Mouse (Mus musculus) hindbrain, embryonic 16.5 days (tissue): ENCODE data around the gene Rasl12. TPM values are rescaled to one million over a fixed set of nuclear protein-coding genes. Genes with fewer than 3 reads are reported as not detected.

Experiments used
- ATAC-seq: fragments of 200-750 bp; cut with Nextera tagmentation; 2 replicates; pipeline ENCODE4 v1.8.0; 2017; ENCODE audit warnings: moderate TSS enrichment, moderate library complexity
- H3K27ac ChIP-seq: fragments of 300-500 bp; sonication (generic); 2 replicates; pipeline ENCODE4 v1.5.1; 2014; ENCODE audit warnings: low read depth, mild to moderate bottlenecking, control low read depth, low read length, moderate library complexity
- H3K27me3 ChIP-seq: fragments of 300-500 bp; sonication (generic); replicated peaks from 2 replicates; pipeline ENCODE4 v1.6.1; 2014; ENCODE audit warnings: low read length; ENCODE audit not compliant: control insufficient read depth, insufficient read depth
- H3K36me3 ChIP-seq: fragments of 300-500 bp; sonication (generic); 2 replicates; pipeline ENCODE4 v1.6.1; 2014; ENCODE audit warnings: mild to moderate bottlenecking, low read length, moderate library complexity, mixed read lengths; ENCODE audit not compliant: control insufficient read depth, insufficient read depth
- H3K4me1 ChIP-seq: fragments of 300-500 bp; sonication (generic); 2 replicates; pipeline ENCODE4 v1.6.1; 2014; ENCODE audit warnings: low read depth, low read length; ENCODE audit not compliant: control insufficient read depth, insufficient read depth
- H3K4me2 ChIP-seq: fragments of 300-500 bp; sonication (generic); 2 replicates; pipeline ENCODE4 v1.6.1; 2014; ENCODE audit warnings: mild to moderate bottlenecking, low read length, control low read depth, moderate library complexity
- H3K4me3 ChIP-seq: fragments of 300-500 bp; sonication (generic); 2 replicates; pipeline ENCODE4 v1.5.1; 2014; ENCODE audit warnings: mild to moderate bottlenecking, low read length, control low read depth, moderate library complexity
- H3K9ac ChIP-seq: fragments of 300-500 bp; sonication (generic); 2 replicates; pipeline ENCODE4 v1.6.1; 2014; ENCODE audit warnings: low read depth, mild to moderate bottlenecking, control low read depth, low read length, moderate library complexity
- H3K9me3 ChIP-seq: fragments of 300-500 bp; sonication (generic); 2 replicates; pipeline ENCODE4 v1.6.1; 2014; ENCODE audit warnings: mild to moderate bottlenecking, low read length, moderate library complexity; ENCODE audit not compliant: control insufficient read depth
- WGBS: fragments of 180-500 bp; shearing (Covaris S2); extraction: QIAGEN DNeasy Blood & Tissue Kit; methylation state at CpG from one replicate; pipeline ENCODE4 v1.1.7; 2014; 5-methylcytosine and 5-hydroxymethylcytosine counted together
- polyA plus RNA-seq: library from polyadenylated mRNA; unstranded; fragments of >200 nt; fragmentation: Nextera tagmentation; extraction: Ambion mirVana; gene quantifications from 2 replicates; pipeline ENCODE4 v1.2.1, GENCODE M21; 2015

Rasl12 gene
- 7.7 and 8.1 TPM in 2 replicates for polyA plus RNA-seq

DNA sequence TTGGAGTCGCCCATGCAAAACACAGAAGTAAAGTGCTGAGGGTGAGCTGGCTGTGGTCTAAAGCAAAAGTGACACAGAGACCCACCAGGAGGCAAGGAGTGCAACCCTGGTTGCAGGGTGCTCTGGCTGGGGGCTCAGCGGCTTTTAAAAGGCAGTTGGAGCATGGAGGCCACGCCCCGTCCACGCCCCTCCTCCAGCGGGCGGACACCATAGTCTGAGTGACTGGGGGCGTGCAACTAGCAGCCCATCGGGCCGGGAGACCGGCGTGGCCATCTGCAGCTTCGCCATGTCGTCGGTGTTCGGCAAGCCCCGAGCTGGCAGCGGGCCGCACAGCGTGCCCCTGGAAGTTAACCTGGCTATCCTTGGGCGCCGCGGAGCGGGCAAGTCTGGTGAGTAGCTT is at the start of gene Rasl12:
TSS of gene Rasl12 (plus strand) at position 228 of the 400 bp plus-strand sequence.
- no peak within 1 kb of the TSS for H3K27ac ChIP-seq
- no peaks in the 10 kb centered on the region for H3K27me3 ChIP-seq
- H3K4me3 ChIP-seq = peak within 1 kb of the TSS; percentile 47
- peaks cover 4% of the 10 kb centered on the region for H3K4me1 ChIP-seq
- ATAC-seq = peak; percentile 78
- H3K36me3 ChIP-seq = no peaks in the 10 kb centered on the region
- 2% methylated on average over 24 of the region's 24 CpGs for WGBS
- peak within 1 kb of the TSS; percentile 84 for H3K4me2 ChIP-seq
- H3K9ac ChIP-seq = peak within 1 kb of the TSS; percentile 67
- H3K9me3 ChIP-seq = no peaks in the 10 kb centered on the region

DNA sequence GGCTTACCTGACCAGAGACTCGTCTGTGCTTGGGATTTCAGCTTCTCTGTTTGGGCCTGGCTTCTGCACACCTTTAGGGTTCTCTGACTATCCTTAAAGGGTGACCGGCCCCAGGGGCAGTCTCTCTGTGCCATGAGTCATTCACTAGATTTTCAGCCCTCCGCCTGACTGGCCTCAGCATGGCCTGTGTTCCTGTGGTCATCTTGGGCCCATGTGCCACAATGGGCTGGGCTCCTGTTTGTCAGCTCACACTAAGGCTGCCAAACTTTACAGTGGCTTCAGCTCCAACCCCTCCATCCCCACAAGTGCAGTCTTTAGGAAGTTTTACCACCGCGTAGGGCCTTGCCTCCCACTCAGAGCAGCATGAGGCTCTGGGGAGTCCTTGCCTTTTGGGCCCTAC is 45.1 kb upstream of the Rasl12 start:
- Histone ChIP-seq H3K36me3 (peaks cover 15% of the 10 kb centered on the region), H3K27me3 (no peaks in the 10 kb centered on the region)

DNA sequence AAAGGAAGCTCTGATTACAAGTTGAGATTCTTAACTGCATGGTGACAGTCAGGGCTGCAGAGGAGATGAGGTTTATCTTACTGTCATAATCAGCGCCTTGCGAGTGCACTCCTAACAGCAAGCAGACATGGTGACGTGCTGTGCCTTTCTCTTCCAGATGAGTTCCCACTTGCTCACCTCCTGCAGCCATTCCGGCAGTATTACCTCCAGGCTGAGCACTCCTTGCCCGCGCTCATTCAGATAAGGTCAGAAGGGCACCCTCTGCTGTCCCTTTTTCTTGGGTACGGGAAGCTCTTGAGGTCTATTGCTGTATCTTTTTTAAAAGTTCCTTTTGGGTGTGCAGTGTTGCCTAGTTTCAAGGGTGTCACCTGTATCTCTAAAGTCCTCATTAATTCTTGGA is 41.7 kb upstream of the Rasl12 start:
- H3K9ac ChIP-seq = no peak overlapping the region
- no peaks in the 10 kb centered on the region for H3K9me3 ChIP-seq
- no peak overlapping the region for H3K27ac ChIP-seq
- H3K4me2 ChIP-seq = no peak overlapping the region
- no peaks in the 10 kb centered on the region for H3K27me3 ChIP-seq
- no peak for ATAC-seq
- 86% methylated on average over 7 of the region's 7 CpGs for WGBS
- H3K36me3 ChIP-seq = peaks cover 41% of the 10 kb centered on the region
- no peak overlapping the region for H3K4me3 ChIP-seq
- H3K4me1 ChIP-seq = no peaks in the 10 kb centered on the region

More for the DNA sequence above, 45.1 kb upstream of the Rasl12 start:
- H3K9me3 ChIP-seq = no peaks in the 10 kb centered on the region
- no peak overlapping the region for H3K4me2 ChIP-seq
- no peak for ATAC-seq
- no peak overlapping the region for H3K4me3 ChIP-seq
- H3K27ac ChIP-seq = no peak overlapping the region
- peaks cover 1% of the 10 kb centered on the region for H3K4me1 ChIP-seq
- 89% methylated on average over 5 of the region's 5 CpGs for WGBS
- no peak overlapping the region for H3K9ac ChIP-seq

DNA sequence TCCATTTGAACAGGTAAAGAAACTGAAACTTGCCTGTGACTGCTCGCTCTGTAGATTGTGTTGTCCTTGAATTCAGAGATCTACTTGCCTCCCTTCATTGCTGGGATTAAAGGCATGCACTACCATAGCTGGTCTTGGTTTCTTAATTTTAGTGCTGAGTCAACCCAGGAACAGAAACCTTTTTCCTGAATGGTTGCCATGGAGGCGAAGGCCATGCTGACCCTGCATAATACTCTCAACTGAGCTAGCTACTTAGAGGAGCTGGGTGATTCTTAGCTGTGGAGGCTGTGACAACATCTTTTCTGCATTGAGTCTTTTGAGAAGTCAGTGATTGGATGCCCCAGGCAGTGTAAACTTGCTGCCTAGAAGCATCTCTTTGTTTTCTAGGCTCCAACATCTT is 41.3 kb upstream of the Rasl12 start:
- Histone ChIP-seq H3K4me1 (no peaks in the 10 kb centered on the region), H3K4me2 (no peak overlapping the region), H3K27ac (no peak overlapping the region), H3K36me3 (peaks cover 41% of the 10 kb centered on the region), H3K4me3 (no peak overlapping the region), H3K27me3 (no peaks in the 10 kb centered on the region), H3K9me3 (no peaks in the 10 kb centered on the region), H3K9ac (no peak overlapping the region)
- WGBS = 90% methylated on average over 2 of the region's 2 CpGs
- ATAC-seq = no peak

DNA sequence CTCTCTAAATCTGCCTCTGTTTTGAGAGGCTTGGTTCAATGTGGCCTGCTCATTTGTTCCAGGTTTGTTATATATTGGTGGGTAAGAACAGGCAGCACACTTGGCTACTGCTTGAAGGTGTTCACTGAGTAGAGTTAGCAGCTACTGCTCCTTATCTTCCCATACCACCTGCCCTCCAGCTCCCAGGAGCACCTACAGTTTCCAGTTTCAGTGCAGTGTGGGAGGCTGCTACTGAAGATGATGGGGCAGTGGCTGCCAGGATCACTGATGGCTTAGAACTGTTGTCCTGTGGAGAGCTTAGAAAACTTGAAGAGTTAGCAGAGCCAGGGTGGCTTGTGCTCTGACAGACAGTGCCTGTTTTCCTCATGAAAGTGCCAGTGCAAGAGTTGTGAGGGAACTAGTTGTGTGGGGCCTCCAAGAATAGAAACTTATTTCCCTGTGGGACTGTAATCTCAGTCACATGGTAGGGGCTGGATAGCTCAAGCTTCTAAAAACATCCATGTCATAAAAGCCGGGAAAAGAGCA is 39.3 kb upstream of the Rasl12 start:
- Histone ChIP-seq H3K4me2 (no peak overlapping the region), H3K36me3 (peaks cover 41% of the 10 kb centered on the region), H3K9ac (no peak overlapping the region), H3K27ac (no peak overlapping the region), H3K27me3 (no peaks in the 10 kb centered on the region), H3K4me3 (no peak overlapping the region), H3K9me3 (no peaks in the 10 kb centered on the region), H3K4me1 (no peaks in the 10 kb centered on the region)
- no peak for ATAC-seq
- WGBS = 92% methylated on average over 1 of the region's 1 CpGs

DNA sequence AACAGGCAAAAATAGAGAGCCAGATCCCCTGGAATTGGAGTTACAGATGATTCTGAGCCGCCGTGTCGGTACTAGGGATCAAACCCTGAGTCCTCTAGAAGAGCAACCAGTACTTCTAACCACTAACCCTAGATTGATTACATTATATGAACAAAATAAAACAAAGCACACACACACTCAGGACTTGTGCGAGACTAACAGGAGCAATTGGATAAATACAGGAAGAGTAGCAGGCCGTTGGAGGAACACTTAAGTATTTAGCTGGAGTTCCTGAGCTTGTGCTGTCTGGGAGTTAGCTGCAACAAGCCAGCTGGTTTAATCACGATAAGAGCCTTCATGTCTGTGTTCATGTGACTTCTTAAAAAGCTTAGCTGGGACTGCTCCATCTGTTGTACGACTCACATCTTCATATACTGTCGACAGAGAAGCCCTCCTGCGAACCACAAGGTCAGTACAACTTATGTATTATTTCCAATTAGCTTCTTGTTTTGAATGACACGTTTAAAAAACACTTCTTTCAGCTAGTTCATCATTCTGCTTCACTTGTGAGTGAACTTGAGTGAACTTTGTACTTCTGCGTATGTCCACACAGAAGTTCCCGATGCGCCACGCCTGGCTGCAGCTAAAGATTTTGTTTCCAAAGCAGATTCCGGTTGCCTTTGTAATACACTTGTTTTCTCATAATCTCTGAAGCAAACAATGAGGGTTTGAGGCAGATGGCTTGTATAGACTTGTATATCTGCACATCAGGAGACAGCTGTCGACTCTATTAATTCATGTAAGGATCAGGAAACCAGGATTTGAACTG is 37.5 kb upstream of the Rasl12 start, which contains the start of gene Ubap1l:
TSS of gene Ubap1l (plus strand) at position 401 of the 808 bp plus-strand sequence.
- 93% methylated on average over 16 of the region's 16 CpGs for WGBS

DNA sequence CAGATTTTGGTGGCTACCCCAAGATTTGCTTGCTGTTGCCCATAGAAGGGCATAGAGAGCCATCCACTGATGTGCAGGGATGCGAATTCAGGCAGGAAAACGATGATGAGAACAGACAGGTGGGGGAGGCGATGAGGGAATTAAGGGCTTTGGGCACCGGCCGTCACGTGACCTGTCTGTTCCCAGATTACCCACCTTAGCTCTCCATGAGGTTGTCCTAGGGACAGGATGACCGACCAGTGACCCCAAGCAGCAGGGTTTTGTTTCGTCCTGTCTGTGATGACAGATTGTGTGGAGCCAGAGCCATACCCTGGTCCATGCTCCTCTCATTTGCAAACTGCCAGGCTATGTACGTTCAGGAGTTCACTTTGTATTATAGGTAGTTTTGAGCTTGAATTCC is 34.6 kb upstream of the Rasl12 start:
- H3K9me3 ChIP-seq = no peaks in the 10 kb centered on the region
- H3K27ac ChIP-seq = no peak overlapping the region
- H3K4me2 ChIP-seq = no peak overlapping the region
- H3K4me1 ChIP-seq = no peaks in the 10 kb centered on the region
- no peak overlapping the region for H3K4me3 ChIP-seq
- no peak for ATAC-seq
- H3K36me3 ChIP-seq = peaks cover 23% of the 10 kb centered on the region
- H3K27me3 ChIP-seq = no peaks in the 10 kb centered on the region
- WGBS = 63% methylated on average over 9 of the region's 9 CpGs
- no peak overlapping the region for H3K9ac ChIP-seq

More for the DNA sequence above, 37.5 kb upstream of the Rasl12 start, which contains the start of gene Ubap1l:
- no peak for ATAC-seq
- Histone ChIP-seq H3K4me2 (no peak within 1 kb of the TSS), H3K4me1 (no peaks in the 10 kb centered on the region), H3K9me3 (no peaks in the 10 kb centered on the region), H3K36me3 (peaks cover 39% of the 10 kb centered on the region), H3K27me3 (no peaks in the 10 kb centered on the region), H3K27ac (no peak within 1 kb of the TSS), H3K9ac (no peak within 1 kb of the TSS), H3K4me3 (no peak within 1 kb of the TSS)

DNA sequence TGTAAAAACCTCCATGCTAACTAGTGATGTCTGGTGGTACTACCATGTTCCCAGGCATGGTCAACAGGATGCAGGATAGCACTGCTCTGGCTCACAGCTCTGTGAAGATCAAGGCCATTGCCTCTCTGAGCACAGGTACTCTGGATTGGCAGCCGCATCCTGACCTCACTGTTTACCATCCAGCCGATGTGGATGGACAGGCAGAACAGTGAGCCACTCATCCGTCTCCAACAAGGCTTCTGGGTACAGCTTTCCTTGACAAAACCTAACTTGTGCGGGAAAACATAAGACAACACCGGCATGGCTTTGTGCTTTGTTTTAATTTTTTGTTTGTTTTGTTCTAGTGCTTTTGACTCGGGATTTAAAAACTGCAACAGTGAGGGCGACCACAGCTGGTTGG is 32.6 kb upstream of the Rasl12 start:
- no peak overlapping the region for H3K4me3 ChIP-seq
- H3K27me3 ChIP-seq = no peaks in the 10 kb centered on the region
- H3K9me3 ChIP-seq = no peaks in the 10 kb centered on the region
- H3K27ac ChIP-seq = no peak overlapping the region
- no peak overlapping the region for H3K4me2 ChIP-seq
- peaks cover 11% of the 10 kb centered on the region for H3K36me3 ChIP-seq
- 90% methylated on average over 7 of the region's 7 CpGs for WGBS
- ATAC-seq = no peak
- no peaks in the 10 kb centered on the region for H3K4me1 ChIP-seq
- no peak overlapping the region for H3K9ac ChIP-seq

DNA sequence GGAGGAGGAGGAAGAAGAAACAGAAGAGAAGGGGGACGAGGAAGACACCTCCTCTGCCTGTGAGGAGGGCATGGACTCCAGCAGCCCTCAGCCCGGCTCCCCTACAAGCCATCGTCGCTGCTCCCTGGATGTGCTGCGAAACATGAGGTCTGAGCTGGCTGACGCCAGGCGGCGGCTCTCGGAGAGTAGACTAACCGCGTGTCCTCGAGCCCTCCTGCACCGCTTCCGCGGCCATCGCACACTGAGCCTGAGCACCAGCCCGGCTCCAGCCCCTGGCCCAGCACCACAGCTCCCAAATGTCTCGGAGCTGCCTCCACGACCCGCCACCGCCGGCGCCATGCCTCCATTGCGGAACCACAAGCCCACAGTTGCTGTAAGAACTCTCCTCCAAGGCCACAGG is 26.6 kb upstream of the Rasl12 start:
- Histone ChIP-seq H3K9ac (no peak overlapping the region), H3K36me3 (peaks cover 13% of the 10 kb centered on the region), H3K27me3 (no peaks in the 10 kb centered on the region), H3K9me3 (no peaks in the 10 kb centered on the region), H3K4me1 (no peaks in the 10 kb centered on the region), H3K27ac (no peak overlapping the region), H3K4me3 (no peak overlapping the region), H3K4me2 (no peak overlapping the region)
- no peak for ATAC-seq
- WGBS = 83% methylated on average over 24 of the region's 24 CpGs
